Mouse (Mus musculus) erythroblast, embryonic 14.5 days (primary cell): ENCODE results near the gene Slco1a4.

Source experiments
- GATA1 ChIP-seq: IDR thresholded peaks from 2 replicates; pipeline ENCODE4 v1.6.1; 2012; ENCODE audit warnings: low read length, inconsistent platforms, mixed read lengths
- TAL1 ChIP-seq: IDR thresholded peaks from 3 replicates; pipeline ENCODE4 v1.6.1; 2012; ENCODE audit warnings: low read length, inconsistent platforms, mixed read lengths

- no peak for TF ChIP-seq GATA1
- TF ChIP-seq TAL1 = no peak
Measured at GRCm38 (mm10) chr6:141853616-141854015, 2.4 kb downstream of the Slco1a4 start.
